Mouse (Mus musculus) E14TG2a.4 (cell line): ENCODE data around the gene Lgals7.

Experiments
- H3K27me3 ChIP-seq: 2 replicates; pipeline ENCODE4 v1.6.1; 2014; ENCODE audit warnings: low read length, control low read depth; ENCODE audit not compliant: insufficient read depth
- H3K36me3 ChIP-seq: 2 replicates; pipeline ENCODE4 v1.6.1; 2014; ENCODE audit warnings: low read length, control low read depth; ENCODE audit not compliant: insufficient read depth
- H3K4me1 ChIP-seq: replicated peaks from 2 replicates; pipeline ENCODE4 v1.6.1; 2014; ENCODE audit warnings: low read depth, low read length, control low read depth
- H3K4me3 ChIP-seq: replicated peaks from 2 replicates; pipeline ENCODE4 v1.5.1; 2014; ENCODE audit warnings: mild to moderate bottlenecking, low read length
- H3K9me3 ChIP-seq: 2 replicates; pipeline ENCODE4 v1.6.1; 2014; ENCODE audit warnings: low read length, control low read depth
- CTCF ChIP-seq: conservative IDR thresholded peaks from 2 replicates; pipeline ENCODE4 v1.5.1; 2014; ENCODE audit warnings: low read length
- NANOG ChIP-seq: IDR thresholded peaks from 2 replicates; pipeline ENCODE4 v1.6.1; 2014; ENCODE audit warnings: borderline replicate concordance, low read length, mixed read lengths
- POU5F1 ChIP-seq: IDR thresholded peaks from 2 replicates; pipeline ENCODE4 v1.6.1; 2014; ENCODE audit warnings: low read length, borderline replicate concordance

The Lgals7 gene

DNA sequence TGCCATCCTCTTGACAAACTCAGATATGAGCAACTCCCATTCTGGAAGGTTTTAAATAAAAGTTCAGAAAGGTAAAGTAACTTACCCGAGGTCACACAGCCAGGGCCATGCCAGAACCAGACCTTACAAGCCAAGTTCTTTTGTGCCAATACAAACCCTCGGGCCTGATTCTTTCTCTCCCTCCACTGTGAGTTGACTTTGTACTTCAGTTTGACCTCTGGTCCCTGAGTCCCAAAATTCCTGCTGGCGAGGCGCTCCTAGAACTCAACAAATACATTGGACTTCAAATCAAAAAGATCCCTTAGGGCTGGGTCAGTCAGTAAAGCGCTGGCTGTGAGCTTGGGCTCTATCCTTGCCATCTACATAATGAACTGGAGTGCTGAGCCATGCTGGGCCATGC, 26.7 kb upstream of the Lgals7 start:
- H3K27me3 ChIP-seq, result peaks cover 13% of the 10 kb centered on the region; the same call in 1 of the 2 replicates
- H3K36me3 ChIP-seq, result peaks cover 6% of the 10 kb centered on the region
- H3K4me3 ChIP-seq, result no peak overlapping the region
- TF ChIP-seq NANOG, result no peak
- TF ChIP-seq CTCF, result no peak
- TF ChIP-seq POU5F1, result no peak
- peaks cover 29% of the 10 kb centered on the region for H3K4me1 ChIP-seq
- no peaks in the 10 kb centered on the region for H3K9me3 ChIP-seq

DNA sequence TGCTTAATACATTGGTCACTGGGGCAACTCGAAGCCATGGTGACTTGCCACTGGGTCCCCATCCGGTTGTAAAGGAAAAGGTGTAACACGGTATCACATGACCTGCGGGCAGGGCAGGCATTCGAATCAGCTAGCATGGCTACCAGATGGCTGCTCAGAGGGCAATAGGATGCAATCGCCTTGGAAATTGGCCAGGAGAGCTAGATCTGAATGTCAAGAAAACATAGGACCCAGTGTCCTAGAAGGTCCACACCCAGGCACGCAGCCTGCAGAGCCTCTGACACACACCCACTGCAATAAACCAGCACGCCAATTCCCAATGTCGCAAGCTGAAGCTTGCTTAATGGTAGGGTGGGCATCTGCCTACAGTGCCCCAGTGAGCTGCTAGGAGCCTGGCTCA, 25.3 kb upstream of the Lgals7 start:
- TF ChIP-seq CTCF (no peak), POU5F1 (no peak), NANOG (no peak)
- no peaks in the 10 kb centered on the region for H3K9me3 ChIP-seq
- no peak overlapping the region for H3K4me3 ChIP-seq
- H3K36me3 ChIP-seq, result 0 out of 2 replicates have a peak, but pooled peaks cover 3% of the 10 kb centered on the region
- peaks cover 13% of the 10 kb centered on the region; the same call in 1 of the 2 replicates for H3K27me3 ChIP-seq
- peaks cover 24% of the 10 kb centered on the region for H3K4me1 ChIP-seq

GRCm38 (mm10) chr7:28847273-28847672, 16.4 kb upstream of the Lgals7 start:
- no peak for TF ChIP-seq CTCF
- TF ChIP-seq NANOG, result no peak
- no peak for TF ChIP-seq POU5F1
- Histone ChIP-seq H3K4me3 (no peak overlapping the region), H3K4me1 (peaks cover 21% of the 10 kb centered on the region), H3K9me3 (no peaks in the 10 kb centered on the region), H3K36me3 (no peaks in the 10 kb centered on the region), H3K27me3 (no peaks in the 10 kb centered on the region)

GRCm38 (mm10) chr7:28849700-28850236, 13.9 kb upstream of the Lgals7 start:
- peaks cover 21% of the 10 kb centered on the region for H3K4me1 ChIP-seq
- 0 out of 2 replicates have a peak, but pooled peaks cover 4% of the 10 kb centered on the region for H3K9me3 ChIP-seq
- TF ChIP-seq CTCF, result no peak
- H3K27me3 ChIP-seq, result no peaks in the 10 kb centered on the region
- no peak overlapping the region for H3K4me3 ChIP-seq
- H3K36me3 ChIP-seq, result no peaks in the 10 kb centered on the region

- Histone ChIP-seq H3K4me3 (no peak overlapping the region), H3K27me3 (no peaks in the 10 kb centered on the region), H3K4me1 (peaks cover 21% of the 10 kb centered on the region), H3K36me3 (no peaks in the 10 kb centered on the region), H3K9me3 (0 out of 2 replicates have a peak, but pooled peaks cover 4% of the 10 kb centered on the region)
- TF ChIP-seq POU5F1 (no peak), CTCF (no peak), NANOG (no peak)
Observed at GRCm38 (mm10) chr7:28850642-28851041, 13.0 kb upstream of the Lgals7 start.

- H3K4me3 ChIP-seq, result no peak overlapping the region
- H3K4me1 ChIP-seq, result peaks cover 22% of the 10 kb centered on the region
- H3K27me3 ChIP-seq, result peaks cover 13% of the 10 kb centered on the region; the same call in 1 of the 2 replicates
- H3K36me3 ChIP-seq, result no peaks in the 10 kb centered on the region
- no peak for TF ChIP-seq CTCF
- TF ChIP-seq NANOG, result no peak
- no peak for TF ChIP-seq POU5F1
- no peaks in the 10 kb centered on the region for H3K9me3 ChIP-seq
Observed at GRCm38 (mm10) chr7:28859953-28860352, 3.7 kb upstream of the Lgals7 start.

GRCm38 (mm10) chr7:28860898-28861297, 2.8 kb upstream of the Lgals7 start:
- TF ChIP-seq CTCF, result peak; percentile 71
- TF ChIP-seq NANOG, result no peak
- Histone ChIP-seq H3K4me1 (peaks cover 32% of the 10 kb centered on the region), H3K9me3 (no peaks in the 10 kb centered on the region), H3K4me3 (no peak overlapping the region), H3K36me3 (no peaks in the 10 kb centered on the region), H3K27me3 (peaks cover 19% of the 10 kb centered on the region)

GRCm38 (mm10) chr7:28862817-28863499, 695 bp upstream of the Lgals7 start:
- Histone ChIP-seq H3K36me3 (no peaks in the 10 kb centered on the region), H3K4me3 (no peak overlapping the region), H3K27me3 (peaks cover 19% of the 10 kb centered on the region), H3K9me3 (no peaks in the 10 kb centered on the region), H3K4me1 (peaks cover 49% of the 10 kb centered on the region)
- TF ChIP-seq CTCF (no peak), POU5F1 (no peak), NANOG (no peak)
